Mouse (Mus musculus): ENCODE measurements around the gene Olfr55. TPM values are rescaled to one million over a fixed set of nuclear protein-coding genes. Genes with fewer than 3 reads are reported as not detected.
"Not testable (repeated sequence)": the region's sequence is repeated elsewhere in the genome, so short reads cannot be mapped to it uniquely, and the experiment has no call there.

Olfr55 gene
- not detected in 2 replicates for total RNA-seq (2015)
- total RNA-seq (2017) = not detected in 2 replicates

- not testable (repeated sequence) for ATAC-seq (ENCODE audit: poor library complexity, severe bottlenecking)
These were observed at the start of gene Olfr55 for GRCm38 (mm10) chr17:33168147-33168546. TSS of gene Olfr55 (plus strand) at chr17:33168447.

GRCm38 (mm10) chr17:33124546-33124945, 43.7 kb upstream of the Olfr55 start:
- no peak for ATAC-seq (ENCODE audit: poor library complexity, severe bottlenecking)

DNA sequence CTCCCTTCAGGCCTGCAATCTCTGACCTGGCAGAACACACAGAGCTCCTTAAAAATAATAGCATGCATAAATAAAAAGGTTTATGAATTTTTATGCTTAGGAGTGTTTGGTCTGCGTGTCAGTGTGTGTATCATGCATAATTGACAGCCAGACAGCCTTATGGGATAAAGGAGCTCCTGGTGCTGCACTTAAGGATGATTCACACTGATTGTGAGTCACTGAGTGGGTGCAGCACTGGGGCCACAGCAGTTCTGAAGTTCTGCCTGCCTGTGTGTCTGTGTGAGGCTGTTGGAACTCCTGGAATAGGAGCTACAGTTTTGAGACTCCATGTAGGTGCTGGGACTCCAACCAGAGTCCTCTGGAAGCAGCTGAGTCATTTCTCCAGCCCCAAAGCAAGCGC, 42.0 kb upstream of the Olfr55 start:
- ATAC-seq (ENCODE audit: poor library complexity, severe bottlenecking) = no peak

- ATAC-seq (ENCODE audit: poor library complexity, severe bottlenecking) = no peak
These were observed 28.9 kb upstream of the Olfr55 start, which contains the start of gene Morc2b for GRCm38 (mm10) chr17:33139261-33139820. TSS of gene Morc2b (minus strand) at chr17:33139683.

DNA sequence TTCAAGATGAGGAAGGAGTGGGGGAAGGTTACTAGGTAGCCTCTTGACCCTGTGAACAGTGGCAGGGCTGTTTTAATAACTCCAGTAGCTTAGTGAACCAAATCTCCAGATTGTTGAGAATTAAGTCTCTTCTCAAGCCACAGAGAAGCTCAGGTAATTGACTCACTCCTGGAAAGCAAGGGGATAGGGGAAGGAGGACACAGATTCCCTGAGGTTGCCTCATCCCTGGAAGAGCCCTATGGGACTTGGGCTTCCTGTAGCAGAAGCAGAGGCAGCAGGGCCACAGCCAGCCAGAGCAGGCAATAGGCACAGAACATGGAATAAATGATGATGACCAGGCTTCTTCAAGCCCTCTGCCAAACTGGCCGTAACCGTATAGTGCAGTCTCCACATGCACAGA, 22.8 kb downstream of the Olfr55 start, which contains the start of gene Olfr239:
TSS of gene Olfr239 (plus strand) at position 301 of the 400 bp plus-strand sequence.
- ATAC-seq (ENCODE audit: poor library complexity, severe bottlenecking) = not testable (repeated sequence)

GRCm38 (mm10) chr17:33221590-33221989, 53.3 kb downstream of the Olfr55 start, which contains the start of gene Olfr1564:
TSS of gene Olfr1564 (minus strand) at chr17:33221690.
- no peak for ATAC-seq (ENCODE audit: poor library complexity, severe bottlenecking)

Other genes with a start within 250 kb of the Olfr55 start
- gene Cyp4f13, start 221.0 kb upstream of the Olfr55 start, total RNA-seq (2015) = 19.0 and 20.2 TPM in 2 replicates
- 9.2 and 11.7 TPM in 2 replicates for gene Cyp4f13, start 221.0 kb upstream of the Olfr55 start, total RNA-seq (2017)
- 16.7 and 20.0 TPM in 2 replicates for gene Zfp472, start 202.6 kb upstream of the Olfr55 start, total RNA-seq (2015)
- gene Zfp472, start 202.6 kb upstream of the Olfr55 start, total RNA-seq (2017) = 14.0 and 22.5 TPM in 2 replicates
- gene Zfp952, start 175.3 kb upstream of the Olfr55 start, total RNA-seq (2015) = 5.2 and 7.2 TPM in 2 replicates
- gene Zfp952, start 175.3 kb upstream of the Olfr55 start, total RNA-seq (2017) = 6.4 and 8.2 TPM in 2 replicates
- gene Zfp763, start 135.0 kb upstream of the Olfr55 start, total RNA-seq (2015) = 3.8 and 4.0 TPM in 2 replicates
- gene Zfp763, start 135.0 kb upstream of the Olfr55 start, total RNA-seq (2017) = 3.0 and 3.6 TPM in 2 replicates
- gene 4921501E09Rik, start 100.4 kb upstream of the Olfr55 start, total RNA-seq (2015) = not detected in 2 replicates
- gene 4921501E09Rik, start 100.4 kb upstream of the Olfr55 start, total RNA-seq (2017) = not detected in 2 replicates
- gene Zfp563, start 79.1 kb upstream of the Olfr55 start, total RNA-seq (2015) = 3.8 and 4.0 TPM in 2 replicates
- 2.8 and 2.9 TPM in 2 replicates for gene Zfp563, start 79.1 kb upstream of the Olfr55 start, total RNA-seq (2017)
- not detected in 2 replicates for gene Morc2b, start 28.8 kb upstream of the Olfr55 start, total RNA-seq (2015)
- gene Morc2b, start 28.8 kb upstream of the Olfr55 start, total RNA-seq (2017) = not detected in 2 replicates
- gene Olfr239, start 22.9 kb downstream of the Olfr55 start, total RNA-seq (2015) = not detected in 2 replicates
- gene Olfr239, start 22.9 kb downstream of the Olfr55 start, total RNA-seq (2017) = not detected in 2 replicates
- gene Olfr1564, start 53.2 kb downstream of the Olfr55 start, total RNA-seq (2015) = not detected in 2 replicates
- gene Olfr1564, start 53.2 kb downstream of the Olfr55 start, total RNA-seq (2017) = not detected in 2 replicates
- gene Zfp955a, start 86.7 kb downstream of the Olfr55 start, total RNA-seq (2015) = 9.8 and 12.1 TPM in 2 replicates
- gene Zfp955a, start 86.7 kb downstream of the Olfr55 start, total RNA-seq (2017) = 11.4 and 12.2 TPM in 2 replicates
- 0.05 TPM in 1 of 2 replicates, not detected in the other for gene Olfr63, start 96.2 kb downstream of the Olfr55 start, total RNA-seq (2015)
- not detected in 2 replicates for gene Olfr63, start 96.2 kb downstream of the Olfr55 start, total RNA-seq (2017)
- 4.1 and 5.3 TPM in 2 replicates for gene Zfp955b, start 121.1 kb downstream of the Olfr55 start, total RNA-seq (2015)
- 5.7 and 6.4 TPM in 2 replicates for gene Zfp955b, start 121.1 kb downstream of the Olfr55 start, total RNA-seq (2017)
- gene Zfp81, start 190.4 kb downstream of the Olfr55 start, total RNA-seq (2015) = 10.7 and 17.8 TPM in 2 replicates
- gene Zfp81, start 190.4 kb downstream of the Olfr55 start, total RNA-seq (2017) = 9.9 and 12.4 TPM in 2 replicates
- 25.0 and 29.8 TPM in 2 replicates for gene Zfp101, start 226.2 kb downstream of the Olfr55 start, total RNA-seq (2015)
- 38.4 and 47.9 TPM in 2 replicates for gene Zfp101, start 226.2 kb downstream of the Olfr55 start, total RNA-seq (2017)